Mouse (Mus musculus): Measurements from ENCODE around the gene Scp2.
A peak's percentile ranks its signal among the peaks of the same experiment; 100 is the strongest.

- peak; percentile 86; the same call in 1 of the 2 replicates for TF ChIP-seq POLR2A (IDR thresholded peaks at IDR 0.05; ENCODE audit: low read depth, low read length)
- peak; percentile 7; the same call in 1 of the 2 replicates for TF ChIP-seq CTCF (IDR thresholded peaks at IDR 0.05; ENCODE audit: extremely low read depth, insufficient read length, insufficient replicate concordance, low read depth, low read length)
Measured at GRCm38 (mm10) chr4:108117924-108118876, 26.6 kb downstream of the Scp2 start.

Measured in small intestine, adult 2 months (tissue).